Mouse (Mus musculus) forebrain, embryonic 13.5 days (tissue): ENCODE measurements around the gene Vti1a. TPM values are rescaled to one million over a fixed set of nuclear protein-coding genes. Genes with fewer than 3 reads are reported as not detected.

Source experiments
- ATAC-seq: fragments of 200-750 bp; cut with Nextera tagmentation; 2 replicates; pipeline ENCODE4 v1.8.0; 2017
- H3K27ac ChIP-seq: fragments of 300-500 bp; sonication (generic); 2 replicates; pipeline ENCODE4 v1.5.1; 2015; ENCODE audit warnings: inconsistent platforms, mild to moderate bottlenecking, moderate library complexity
- H3K27me3 ChIP-seq: fragments of 300-500 bp; sonication (generic); 2 replicates; pipeline ENCODE4 v1.6.1; 2015; ENCODE audit warnings: mild to moderate bottlenecking, inconsistent platforms
- H3K36me3 ChIP-seq: fragments of 300-500 bp; sonication (generic); 2 replicates; pipeline ENCODE4 v1.6.1; 2015; ENCODE audit warnings: mild to moderate bottlenecking, inconsistent platforms; ENCODE audit not compliant: poor library complexity, severe bottlenecking
- H3K4me1 ChIP-seq: fragments of 300-500 bp; sonication (generic); 2 replicates; pipeline ENCODE4 v1.6.1; 2015; ENCODE audit warnings: inconsistent platforms
- H3K4me2 ChIP-seq: fragments of 300-500 bp; sonication (generic); 2 replicates; pipeline ENCODE4 v1.6.1; 2015; ENCODE audit warnings: inconsistent platforms, mild to moderate bottlenecking, moderate library complexity
- H3K4me3 ChIP-seq: fragments of 300-500 bp; sonication (generic); 2 replicates; pipeline ENCODE4 v1.5.1; 2015; ENCODE audit warnings: mild to moderate bottlenecking, inconsistent platforms
- H3K9ac ChIP-seq: fragments of 300-500 bp; sonication (generic); 2 replicates; pipeline ENCODE4 v1.6.1; 2015; ENCODE audit warnings: mild to moderate bottlenecking, inconsistent platforms
- H3K9me3 ChIP-seq: fragments of 300-500 bp; sonication (generic); replicated peaks from 2 replicates; pipeline ENCODE4 v1.6.1; 2016; ENCODE audit warnings: inconsistent platforms
- WGBS: fragments of 180-500 bp; shearing (Covaris S2); methylation state at CpG from one replicate; pipeline ENCODE4 v1.1.7; 2015; 5-methylcytosine and 5-hydroxymethylcytosine counted together
- polyA plus RNA-seq: library from polyadenylated mRNA; unstranded; fragments of >200 nt; fragmentation: Nextera tagmentation; extraction: Ambion mirVana; gene quantifications from 2 replicates; pipeline ENCODE4 v1.2.1, GENCODE M21; 2015

Vti1a gene
- polyA plus RNA-seq, 1 experiment from 2014 or later: 25.8 TPM

GRCm38 (mm10) chr19:55565523-55566369, 249.7 kb downstream of the Vti1a start:
- Histone ChIP-seq H3K27ac (no peak overlapping the region), H3K4me2 (no peak overlapping the region), H3K27me3 (peaks cover 32% of the 10 kb centered on the region)

GRCm38 (mm10) chr19:55569114-55569513, 253.0 kb downstream of the Vti1a start:
- 89% methylated on average over 7 of the region's 7 CpGs for WGBS
- ATAC-seq: no peak
- Histone ChIP-seq H3K27me3 (peaks cover 14% of the 10 kb centered on the region; the same call in 1 of the 2 replicates), H3K4me2 (no peak overlapping the region), H3K36me3 (no peaks in the 10 kb centered on the region), H3K4me3 (no peak overlapping the region), H3K9ac (no peak overlapping the region), H3K9me3 (no peaks in the 10 kb centered on the region), H3K4me1 (no peaks in the 10 kb centered on the region), H3K27ac (no peak overlapping the region)

More at GRCm38 (mm10) chr19:55565523-55566369, 249.7 kb downstream of the Vti1a start:
- H3K4me3 ChIP-seq: no peak overlapping the region
- H3K36me3 ChIP-seq: no peaks in the 10 kb centered on the region
- no peaks in the 10 kb centered on the region for H3K9me3 ChIP-seq
- no peak for ATAC-seq
- 68% methylated on average over 6 of the region's 6 CpGs for WGBS
- no peak overlapping the region for H3K9ac ChIP-seq
- peaks cover 9% of the 10 kb centered on the region for H3K4me1 ChIP-seq

GRCm38 (mm10) chr19:55569894-55570293, 253.8 kb downstream of the Vti1a start:
- Histone ChIP-seq H3K9ac (no peak overlapping the region), H3K27me3 (peaks cover 12% of the 10 kb centered on the region; the same call in 1 of the 2 replicates), H3K27ac (no peak overlapping the region), H3K4me3 (no peak overlapping the region), H3K9me3 (no peaks in the 10 kb centered on the region), H3K4me2 (no peak overlapping the region), H3K36me3 (no peaks in the 10 kb centered on the region), H3K4me1 (no peaks in the 10 kb centered on the region)
- no peak for ATAC-seq
- 87% methylated on average over 12 of the region's 12 CpGs for WGBS

GRCm38 (mm10) chr19:55570520-55571296, 254.6 kb downstream of the Vti1a start:
- H3K27me3 ChIP-seq: peaks cover 8% of the 10 kb centered on the region; the same call in 1 of the 2 replicates
- H3K9ac ChIP-seq: no peak overlapping the region
- H3K36me3 ChIP-seq: no peaks in the 10 kb centered on the region
- no peak overlapping the region for H3K4me3 ChIP-seq
- no peak for ATAC-seq
- H3K4me1 ChIP-seq: no peaks in the 10 kb centered on the region
- 91% methylated on average over 9 of the region's 9 CpGs for WGBS
- H3K4me2 ChIP-seq: no peak overlapping the region
- H3K9me3 ChIP-seq: no peaks in the 10 kb centered on the region
- H3K27ac ChIP-seq: no peak overlapping the region

- H3K36me3 ChIP-seq: no peaks in the 10 kb centered on the region
- H3K4me2 ChIP-seq: no peak overlapping the region
- 93% methylated on average over 8 of the region's 8 CpGs for WGBS
- no peaks in the 10 kb centered on the region for H3K9me3 ChIP-seq
- no peak for ATAC-seq
- H3K4me3 ChIP-seq: no peak overlapping the region
- H3K9ac ChIP-seq: no peak overlapping the region
- H3K27me3 ChIP-seq: peaks cover 8% of the 10 kb centered on the region; the same call in 1 of the 2 replicates
- no peaks in the 10 kb centered on the region for H3K4me1 ChIP-seq
- no peak overlapping the region for H3K27ac ChIP-seq
These were observed 255.4 kb downstream of the Vti1a start for GRCm38 (mm10) chr19:55571486-55571885.

- 75% methylated on average over 25 of the region's 25 CpGs for WGBS
- Histone ChIP-seq H3K4me1 (peaks cover 27% of the 10 kb centered on the region), H3K9ac (0 out of 2 replicates have a peak overlapping the region, but pooled peaks have one; percentile 43), H3K4me2 (no peak overlapping the region), H3K27ac (no peak overlapping the region), H3K27me3 (peaks cover 20% of the 10 kb centered on the region), H3K9me3 (no peaks in the 10 kb centered on the region), H3K36me3 (no peaks in the 10 kb centered on the region), H3K4me3 (no peak overlapping the region)
- ATAC-seq: peak; percentile 48
These were observed 261.4 kb downstream of the Vti1a start for GRCm38 (mm10) chr19:55577306-55578042.

- H3K36me3 ChIP-seq: no peaks in the 10 kb centered on the region
- 27% methylated on average over 17 of the region's 17 CpGs for WGBS
- H3K27ac ChIP-seq: peak overlapping the region; percentile 66
- H3K27me3 ChIP-seq: peaks cover 20% of the 10 kb centered on the region
- peaks cover 35% of the 10 kb centered on the region for H3K4me1 ChIP-seq
- H3K9me3 ChIP-seq: no peaks in the 10 kb centered on the region
- H3K9ac ChIP-seq: no peak overlapping the region
- no peak overlapping the region for H3K4me3 ChIP-seq
- peak overlapping the region; percentile 28; the same call in 1 of the 2 replicates for H3K4me2 ChIP-seq
- peak; percentile 92 for ATAC-seq
These were observed 262.3 kb downstream of the Vti1a start for GRCm38 (mm10) chr19:55578094-55579085.

GRCm38 (mm10) chr19:55579310-55579709, 263.2 kb downstream of the Vti1a start:
- Histone ChIP-seq H3K9me3 (no peaks in the 10 kb centered on the region), H3K9ac (no peak overlapping the region), H3K27me3 (peaks cover 21% of the 10 kb centered on the region), H3K4me2 (no peak overlapping the region), H3K27ac (no peak overlapping the region), H3K36me3 (no peaks in the 10 kb centered on the region), H3K4me3 (no peak overlapping the region), H3K4me1 (peaks cover 37% of the 10 kb centered on the region)
- 82% methylated on average over 4 of the region's 4 CpGs for WGBS
- no peak for ATAC-seq

GRCm38 (mm10) chr19:55580152-55580551, 264.1 kb downstream of the Vti1a start:
- Histone ChIP-seq H3K36me3 (no peaks in the 10 kb centered on the region), H3K9ac (no peak overlapping the region), H3K4me2 (no peak overlapping the region), H3K4me1 (peaks cover 37% of the 10 kb centered on the region), H3K27ac (no peak overlapping the region), H3K4me3 (no peak overlapping the region), H3K9me3 (no peaks in the 10 kb centered on the region), H3K27me3 (peaks cover 21% of the 10 kb centered on the region)
- no peak for ATAC-seq
- 91% methylated on average over 8 of the region's 8 CpGs for WGBS

- H3K4me3 ChIP-seq: no peak overlapping the region
- H3K36me3 ChIP-seq: no peaks in the 10 kb centered on the region
- H3K4me2 ChIP-seq: no peak overlapping the region
- H3K9ac ChIP-seq: no peak overlapping the region
- no peaks in the 10 kb centered on the region for H3K9me3 ChIP-seq
- no peak overlapping the region for H3K27ac ChIP-seq
- H3K4me1 ChIP-seq: peaks cover 37% of the 10 kb centered on the region
- WGBS: 84% methylated on average over 6 of the region's 6 CpGs
- H3K27me3 ChIP-seq: peaks cover 21% of the 10 kb centered on the region
- no peak for ATAC-seq
These were observed 264.6 kb downstream of the Vti1a start for GRCm38 (mm10) chr19:55580667-55581066.
